Mouse (Mus musculus) midbrain, embryonic 15.5 days (tissue): Measurements from ENCODE around the gene Egfl7. TPM values are rescaled to one million over a fixed set of nuclear protein-coding genes. Genes with fewer than 3 reads are reported as not detected.

Source experiments
- ATAC-seq: fragments of 200-750 bp; cut with Nextera tagmentation; replicated peaks from 2 replicates; pipeline ENCODE4 v1.8.0; 2017; ENCODE audit warnings: moderate TSS enrichment
- H3K27ac ChIP-seq: fragments of 300-500 bp; sonication (generic); 2 replicates; pipeline ENCODE4 v1.5.1; 2015; ENCODE audit warnings: mild to moderate bottlenecking, inconsistent platforms
- H3K27me3 ChIP-seq: fragments of 300-500 bp; sonication (generic); replicated peaks from 2 replicates; pipeline ENCODE4 v1.6.1; 2015; ENCODE audit warnings: inconsistent platforms
- H3K36me3 ChIP-seq: fragments of 300-500 bp; sonication (generic); replicated peaks from 2 replicates; pipeline ENCODE4 v1.6.1; 2015; ENCODE audit warnings: inconsistent platforms
- H3K4me1 ChIP-seq: fragments of 300-500 bp; sonication (generic); 2 replicates; pipeline ENCODE4 v1.6.1; 2015; ENCODE audit warnings: inconsistent platforms
- H3K4me2 ChIP-seq: fragments of 300-500 bp; sonication (generic); 2 replicates; pipeline ENCODE4 v1.6.1; 2015; ENCODE audit warnings: inconsistent platforms, mild to moderate bottlenecking, moderate library complexity
- H3K4me3 ChIP-seq: fragments of 300-500 bp; sonication (generic); 2 replicates; pipeline ENCODE4 v1.5.1; 2015; ENCODE audit warnings: mild to moderate bottlenecking, inconsistent platforms
- H3K9ac ChIP-seq: fragments of 300-500 bp; sonication (generic); 2 replicates; pipeline ENCODE4 v1.6.1; 2015; ENCODE audit warnings: mild to moderate bottlenecking, inconsistent platforms
- H3K9me3 ChIP-seq: fragments of 300-500 bp; sonication (generic); 2 replicates; pipeline ENCODE4 v1.6.1; 2016; ENCODE audit warnings: inconsistent platforms
- WGBS: fragments of 180-500 bp; shearing (Covaris S2); methylation state at CpG from one replicate; pipeline ENCODE4 v1.1.7; 2015; ENCODE audit warnings: mixed read lengths; 5-methylcytosine and 5-hydroxymethylcytosine counted together
- polyA plus RNA-seq: library from polyadenylated mRNA; unstranded; fragments of >200 nt; fragmentation: Nextera tagmentation; extraction: Ambion mirVana; gene quantifications from 2 replicates; pipeline ENCODE4 v1.2.1, GENCODE M21; 2015

The Egfl7 gene
- polyA plus RNA-seq, 1 experiment from 2014 or later = 71.8 TPM

DNA sequence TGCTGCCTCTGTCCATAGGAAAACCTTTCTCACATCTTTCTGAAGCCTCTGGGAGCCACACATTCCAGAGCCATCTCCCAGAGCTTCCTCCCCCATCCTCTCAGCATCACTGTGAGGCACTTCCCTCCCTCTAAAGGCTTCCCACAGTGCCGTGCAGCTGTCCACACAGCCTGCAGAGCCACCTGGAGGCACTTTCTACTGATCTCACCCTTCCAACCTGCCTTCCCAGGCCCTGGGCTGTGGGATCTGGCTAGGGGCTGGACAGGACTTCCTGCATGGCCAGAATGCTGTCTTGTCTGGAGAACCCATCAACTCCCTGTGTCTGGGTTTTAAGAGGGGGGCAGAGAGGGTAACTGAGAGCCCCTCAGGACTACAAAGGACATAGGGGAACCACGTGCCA, 32.3 kb upstream of the Egfl7 start:
- no peak overlapping the region for H3K4me2 ChIP-seq
- no peak for ATAC-seq
- no peaks in the 10 kb centered on the region for H3K36me3 ChIP-seq
- no peak overlapping the region for H3K27ac ChIP-seq
- H3K4me3 ChIP-seq = no peak overlapping the region
- H3K4me1 ChIP-seq = peaks cover 7% of the 10 kb centered on the region; the same call in 1 of the 2 replicates
- no peaks in the 10 kb centered on the region for H3K9me3 ChIP-seq
- WGBS = 24% methylated on average over 2 of the region's 2 CpGs
- H3K9ac ChIP-seq = no peak overlapping the region
- no peaks in the 10 kb centered on the region for H3K27me3 ChIP-seq

DNA sequence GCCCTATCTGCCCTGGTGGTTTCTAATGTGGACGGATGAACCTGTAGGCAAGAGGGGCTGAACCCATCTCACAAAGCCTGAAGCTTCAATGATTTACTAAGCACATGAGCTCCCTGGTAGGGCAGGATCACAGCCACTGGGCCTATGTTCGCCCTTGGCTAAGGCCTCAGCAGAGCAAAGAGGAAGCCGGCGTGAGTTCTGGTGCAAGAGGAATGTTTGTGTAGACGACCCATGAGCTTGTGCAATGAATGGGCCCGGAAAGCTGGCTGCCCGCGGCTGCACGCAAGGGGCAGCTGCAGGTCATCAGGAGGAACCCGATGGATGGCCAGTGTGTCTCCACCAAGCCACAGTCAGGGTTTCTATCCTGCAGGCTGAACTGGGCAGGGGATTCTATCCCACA, 30.0 kb upstream of the Egfl7 start:
- no peak for ATAC-seq
- Histone ChIP-seq H3K9ac (no peak overlapping the region), H3K4me2 (no peak overlapping the region), H3K27me3 (no peaks in the 10 kb centered on the region), H3K4me3 (no peak overlapping the region), H3K4me1 (peaks cover 7% of the 10 kb centered on the region; the same call in 1 of the 2 replicates), H3K36me3 (no peaks in the 10 kb centered on the region), H3K27ac (no peak overlapping the region), H3K9me3 (no peaks in the 10 kb centered on the region)
- WGBS = 92% methylated on average over 10 of the region's 10 CpGs

DNA sequence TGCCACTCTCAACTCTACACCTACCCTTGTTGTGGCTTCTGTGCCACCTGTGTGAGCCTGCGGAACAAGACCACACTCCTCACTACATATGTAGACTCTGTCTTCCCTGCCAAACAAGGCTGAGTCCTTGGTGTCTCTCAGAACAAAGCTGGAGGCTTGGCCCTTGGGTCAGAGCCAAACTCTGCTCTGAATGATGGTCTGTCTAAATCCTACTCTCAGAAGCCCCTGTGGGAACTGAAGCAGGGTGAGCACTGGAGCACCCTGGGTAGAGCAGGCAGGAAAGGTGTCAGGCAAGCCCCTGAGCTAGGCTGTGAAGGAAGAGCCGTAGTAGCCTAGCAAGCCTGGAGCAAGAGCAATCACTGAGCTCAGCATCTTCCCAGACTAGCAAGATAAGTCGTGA, 29.6 kb upstream of the Egfl7 start:
- Histone ChIP-seq H3K4me2 (no peak overlapping the region), H3K36me3 (no peaks in the 10 kb centered on the region), H3K27me3 (no peaks in the 10 kb centered on the region), H3K9me3 (no peaks in the 10 kb centered on the region), H3K4me3 (no peak overlapping the region), H3K4me1 (peaks cover 7% of the 10 kb centered on the region; the same call in 1 of the 2 replicates), H3K27ac (no peak overlapping the region), H3K9ac (no peak overlapping the region)
- no peak for ATAC-seq
- WGBS = 65% methylated on average over 3 of the region's 3 CpGs

DNA sequence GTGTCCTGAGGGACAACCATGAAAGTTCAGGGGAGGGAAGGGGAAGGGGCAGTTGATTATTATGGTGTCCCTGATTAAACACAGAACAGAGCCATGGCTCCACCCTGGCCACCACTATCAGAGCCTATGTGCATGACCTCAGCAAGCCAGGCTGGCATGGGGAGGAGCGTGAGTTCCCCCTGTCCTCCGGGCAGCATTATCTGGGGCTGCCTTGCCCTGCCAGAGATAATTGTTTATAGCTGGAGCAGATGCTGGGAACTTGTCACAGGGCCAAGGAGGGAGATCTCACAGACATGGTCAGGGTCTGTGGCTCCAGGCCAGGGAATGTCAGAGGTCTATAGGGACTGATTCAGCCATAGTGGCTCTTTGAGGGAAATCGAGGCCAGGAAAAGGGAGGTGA, 29.0 kb upstream of the Egfl7 start:
- no peak for ATAC-seq
- H3K4me1 ChIP-seq = peaks cover 7% of the 10 kb centered on the region; the same call in 1 of the 2 replicates
- H3K27me3 ChIP-seq = no peaks in the 10 kb centered on the region
- no peaks in the 10 kb centered on the region for H3K9me3 ChIP-seq
- H3K27ac ChIP-seq = no peak overlapping the region
- no peaks in the 10 kb centered on the region for H3K36me3 ChIP-seq
- H3K4me3 ChIP-seq = no peak overlapping the region
- no peak overlapping the region for H3K9ac ChIP-seq
- no peak overlapping the region for H3K4me2 ChIP-seq
- 68% methylated on average over 3 of the region's 3 CpGs for whole genome bisulfite sequencing

- 79% methylated on average over 8 of the region's 8 CpGs for WGBS
- Histone ChIP-seq H3K4me3 (no peak overlapping the region), H3K27ac (no peak overlapping the region), H3K9me3 (no peaks in the 10 kb centered on the region), H3K36me3 (no peaks in the 10 kb centered on the region), H3K4me2 (no peak overlapping the region), H3K9ac (no peak overlapping the region), H3K27me3 (no peaks in the 10 kb centered on the region), H3K4me1 (peaks cover 7% of the 10 kb centered on the region; the same call in 1 of the 2 replicates)
- ATAC-seq = no peak
Observed at GRCm38 (mm10) chr2:26551446-26551845, 28.4 kb upstream of the Egfl7 start.

GRCm38 (mm10) chr2:26552066-26552465, 27.7 kb upstream of the Egfl7 start:
- no peak overlapping the region for H3K9ac ChIP-seq
- 95% methylated on average over 2 of the region's 2 CpGs for WGBS
- H3K4me1 ChIP-seq = peaks cover 7% of the 10 kb centered on the region; the same call in 1 of the 2 replicates
- H3K4me3 ChIP-seq = no peak overlapping the region
- H3K9me3 ChIP-seq = no peaks in the 10 kb centered on the region
- H3K36me3 ChIP-seq = no peaks in the 10 kb centered on the region
- ATAC-seq = no peak
- no peaks in the 10 kb centered on the region for H3K27me3 ChIP-seq
- H3K27ac ChIP-seq = no peak overlapping the region
- H3K4me2 ChIP-seq = no peak overlapping the region

DNA sequence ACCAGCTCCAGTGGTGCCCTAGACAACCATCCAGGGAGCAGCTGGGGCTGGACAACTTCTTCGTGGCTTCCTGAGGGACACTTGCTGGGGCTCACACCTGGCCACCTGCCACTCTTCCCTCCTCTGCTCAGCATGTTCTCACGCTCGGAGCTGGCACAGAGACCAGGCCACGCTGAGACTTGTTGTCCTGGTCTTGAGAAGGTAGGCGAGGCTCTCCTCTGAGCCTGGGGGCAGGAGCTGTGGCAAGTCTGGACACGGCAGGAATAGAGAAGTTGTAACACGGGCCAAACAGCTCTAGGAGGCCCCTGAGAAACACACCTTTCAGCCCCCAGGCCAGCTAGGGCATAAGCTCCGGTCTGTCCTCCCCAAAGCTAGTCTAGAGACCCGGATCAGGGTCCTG, 25.9 kb upstream of the Egfl7 start:
- WGBS = 89% methylated on average over 9 of the region's 9 CpGs
- Histone ChIP-seq H3K9me3 (no peaks in the 10 kb centered on the region), H3K36me3 (no peaks in the 10 kb centered on the region), H3K4me3 (no peak overlapping the region), H3K27me3 (no peaks in the 10 kb centered on the region), H3K4me2 (no peak overlapping the region), H3K9ac (no peak overlapping the region), H3K27ac (no peak overlapping the region), H3K4me1 (no peaks in the 10 kb centered on the region)
- ATAC-seq = no peak

DNA sequence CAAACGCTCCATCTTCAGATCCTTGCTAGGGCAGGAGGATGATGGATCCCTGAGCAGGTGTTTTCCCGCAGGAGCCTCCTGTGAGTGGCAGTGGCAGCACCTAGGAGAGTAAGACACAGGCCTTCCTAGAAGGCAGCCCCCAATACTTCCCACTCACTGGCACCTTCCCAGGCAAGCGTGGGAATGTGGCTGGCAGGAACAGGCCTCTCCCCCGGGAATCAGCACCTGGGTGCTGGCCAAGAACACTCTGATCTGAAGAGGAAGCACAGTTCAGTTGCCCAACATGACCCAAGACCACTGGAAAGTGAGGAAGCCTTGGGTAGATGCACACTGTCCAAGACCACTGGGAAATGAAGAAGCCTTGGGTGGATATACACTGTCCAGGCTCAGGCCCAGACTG, 24.7 kb upstream of the Egfl7 start:
- Histone ChIP-seq H3K4me1 (no peaks in the 10 kb centered on the region), H3K9me3 (no peaks in the 10 kb centered on the region), H3K4me2 (no peak overlapping the region), H3K36me3 (no peaks in the 10 kb centered on the region), H3K27ac (no peak overlapping the region), H3K9ac (no peak overlapping the region), H3K27me3 (no peaks in the 10 kb centered on the region), H3K4me3 (no peak overlapping the region)
- WGBS = 86% methylated on average over 4 of the region's 4 CpGs
- ATAC-seq = no peak

DNA sequence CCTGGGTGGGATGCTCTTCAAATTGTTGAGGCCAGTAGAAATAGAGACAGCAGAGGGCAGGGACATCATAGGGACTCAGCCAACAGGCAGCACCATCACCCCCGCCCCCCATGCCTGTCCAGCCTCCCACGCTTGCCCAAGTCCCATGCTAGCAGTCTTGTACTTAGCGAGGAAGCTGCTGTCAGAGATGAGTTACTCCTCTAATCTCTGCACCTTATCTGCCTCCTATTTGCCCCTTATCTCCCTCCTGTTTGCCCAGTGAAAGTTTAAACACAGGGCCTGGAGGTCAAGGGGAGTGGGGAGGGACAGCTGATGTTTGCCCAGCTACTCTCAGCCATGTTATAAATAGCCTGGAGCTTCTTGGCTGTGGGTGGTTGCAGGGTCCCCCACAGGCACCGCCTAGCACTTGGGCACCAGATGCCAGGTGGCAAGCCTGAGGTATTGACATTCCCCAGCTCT, 23.2 kb upstream of the Egfl7 start:
- H3K4me2 ChIP-seq = no peak overlapping the region
- H3K9ac ChIP-seq = no peak overlapping the region
- no peaks in the 10 kb centered on the region for H3K36me3 ChIP-seq
- 67% methylated on average over 4 of the region's 4 CpGs for WGBS
- H3K27ac ChIP-seq = no peak overlapping the region
- H3K9me3 ChIP-seq = no peaks in the 10 kb centered on the region
- 0 out of 2 replicates have a peak, but pooled peaks cover 3% of the 10 kb centered on the region for H3K4me1 ChIP-seq
- H3K4me3 ChIP-seq = no peak overlapping the region
- no peak for ATAC-seq
- H3K27me3 ChIP-seq = no peaks in the 10 kb centered on the region

DNA sequence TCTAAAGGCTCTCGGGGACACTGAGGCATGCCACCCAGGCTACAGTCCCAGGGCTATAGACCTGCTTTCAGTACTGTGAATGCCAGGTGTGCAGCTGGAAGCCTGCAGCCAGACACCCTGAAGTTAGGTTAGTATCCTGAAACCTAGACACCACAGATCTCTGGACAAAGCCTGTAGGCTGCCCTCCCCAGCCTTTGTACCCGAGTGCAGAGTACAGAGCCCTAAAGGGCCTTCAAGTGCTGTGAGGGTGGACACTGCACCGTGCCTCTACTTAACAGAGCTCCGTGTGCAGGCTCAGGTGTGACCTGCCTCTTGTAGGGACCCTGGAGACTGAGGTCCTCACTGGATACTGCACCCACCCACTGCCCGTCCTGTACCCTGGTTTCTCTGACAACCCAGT, 19.3 kb upstream of the Egfl7 start:
- Histone ChIP-seq H3K4me2 (no peak overlapping the region), H3K36me3 (no peaks in the 10 kb centered on the region), H3K9me3 (no peaks in the 10 kb centered on the region), H3K4me3 (no peak overlapping the region), H3K27me3 (no peaks in the 10 kb centered on the region), H3K4me1 (0 out of 2 replicates have a peak, but pooled peaks cover 3% of the 10 kb centered on the region), H3K9ac (no peak overlapping the region), H3K27ac (no peak overlapping the region)
- 73% methylated on average over 5 of the region's 5 CpGs for WGBS
- ATAC-seq = no peak

GRCm38 (mm10) chr2:26561351-26562016, 18.3 kb upstream of the Egfl7 start:
- Histone ChIP-seq H3K4me3 (no peak overlapping the region), H3K9me3 (no peaks in the 10 kb centered on the region), H3K4me1 (0 out of 2 replicates have a peak, but pooled peaks cover 3% of the 10 kb centered on the region), H3K36me3 (no peaks in the 10 kb centered on the region), H3K9ac (no peak overlapping the region), H3K4me2 (no peak overlapping the region), H3K27ac (no peak overlapping the region), H3K27me3 (no peaks in the 10 kb centered on the region)
- 43% methylated on average over 6 of the region's 6 CpGs for WGBS
- 0 out of 2 replicates have a peak, but pooled peaks have one; percentile 24 for ATAC-seq

- Histone ChIP-seq H3K9ac (no peak overlapping the region), H3K36me3 (no peaks in the 10 kb centered on the region), H3K27ac (no peak overlapping the region), H3K4me2 (no peak overlapping the region), H3K9me3 (no peaks in the 10 kb centered on the region), H3K4me3 (no peak overlapping the region), H3K4me1 (0 out of 2 replicates have a peak, but pooled peaks cover under 1% of the 10 kb centered on the region), H3K27me3 (no peaks in the 10 kb centered on the region)
- ATAC-seq = no peak
- WGBS = 14% methylated on average over 4 of the region's 4 CpGs
Observed at GRCm38 (mm10) chr2:26566221-26566620, 13.6 kb upstream of the Egfl7 start.

DNA sequence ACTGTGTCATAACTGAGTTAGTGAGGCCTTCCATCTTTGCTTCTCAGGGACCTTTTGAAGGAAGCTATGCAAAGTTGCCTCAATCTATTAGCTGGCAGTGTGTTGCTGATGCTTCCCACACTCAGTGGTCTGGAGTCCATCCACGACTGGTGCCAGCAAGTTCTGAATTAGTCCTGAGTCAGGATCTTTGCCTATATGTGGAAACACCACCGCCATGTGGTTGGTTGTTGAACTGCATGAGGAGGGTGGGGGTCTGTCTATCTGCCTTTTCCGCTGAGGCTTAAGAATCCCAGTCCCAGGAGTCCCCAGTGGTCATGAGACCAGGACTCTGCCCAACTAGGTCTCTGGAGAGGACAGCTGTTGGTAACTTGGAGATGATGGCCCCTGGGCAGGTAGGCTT, 9.8 kb upstream of the Egfl7 start:
- ATAC-seq = no peak
- H3K9me3 ChIP-seq = no peaks in the 10 kb centered on the region
- peaks cover 7% of the 10 kb centered on the region for H3K4me1 ChIP-seq
- H3K36me3 ChIP-seq = no peaks in the 10 kb centered on the region
- 4% methylated on average over 3 of the region's 3 CpGs for WGBS
- H3K9ac ChIP-seq = no peak overlapping the region
- no peak overlapping the region for H3K4me2 ChIP-seq
- H3K27me3 ChIP-seq = no peaks in the 10 kb centered on the region
- no peak overlapping the region for H3K4me3 ChIP-seq
- no peak overlapping the region for H3K27ac ChIP-seq
